Mouse (Mus musculus): ENCODE measurements around the gene Diras2. TPM values are rescaled to one million over a fixed set of nuclear protein-coding genes. Genes with fewer than 3 reads are reported as not detected.

Gene Diras2
- polyA plus RNA-seq, 1 experiment from 2014 or later: 0.18 TPM

DNA sequence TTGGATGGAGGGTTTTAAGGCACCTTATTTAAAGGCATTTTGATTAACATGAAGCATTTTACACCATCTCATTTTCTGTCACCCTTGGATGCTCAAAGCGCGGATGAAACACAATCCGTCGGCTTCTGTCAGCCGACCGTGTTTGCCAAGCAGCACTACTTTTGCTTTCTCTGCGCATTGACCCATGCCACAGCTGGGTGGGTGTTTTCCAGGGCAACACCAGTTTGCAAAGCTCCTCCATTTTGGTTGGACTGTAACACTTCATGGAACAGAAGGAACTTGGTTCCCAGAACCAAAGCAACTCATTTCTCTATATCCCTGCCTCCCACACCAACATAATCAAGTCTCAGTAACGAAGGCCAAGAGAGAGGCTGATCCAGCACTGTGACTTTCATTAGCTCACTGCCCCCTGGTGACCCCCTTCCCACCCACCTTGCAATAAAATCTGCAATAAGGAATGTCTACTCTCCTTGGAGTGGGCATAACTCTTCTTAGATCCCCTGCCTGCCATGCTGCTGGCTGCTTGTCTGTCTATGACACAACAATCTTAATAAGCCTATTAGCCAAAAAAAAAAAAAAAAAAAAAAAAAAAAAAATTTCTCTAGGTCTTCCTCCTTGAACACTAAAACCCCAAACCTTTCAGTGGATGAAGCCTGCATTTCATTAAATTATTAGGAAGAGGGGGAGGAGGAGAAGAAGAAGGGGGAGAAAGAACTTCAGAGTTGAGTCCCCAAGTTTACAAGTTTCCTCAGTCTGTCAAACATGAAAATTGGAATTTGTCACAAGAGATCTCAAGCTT is 30.5 kb upstream of the Diras2 start:
- no peak overlapping the region for H3K4me3 ChIP-seq (ENCODE audit: low read length)
- H3K4me1 ChIP-seq (ENCODE audit: control insufficient read depth, insufficient read depth, low read length): no peaks in the 10 kb centered on the region
- WGBS: 47% methylated on average over 8 of the region's 8 CpGs
- H3K9me3 ChIP-seq (ENCODE audit: control insufficient read depth, low read length): no peaks in the 10 kb centered on the region
- ATAC-seq (ENCODE audit: low FRiP score, low TSS enrichment): peak; percentile 87
- H3K4me2 ChIP-seq (replicated peaks; ENCODE audit: low read depth, low read length): no peak overlapping the region
- H3K36me3 ChIP-seq (ENCODE audit: control insufficient read depth, insufficient read depth, low read length): no peaks in the 10 kb centered on the region
- no peaks in the 10 kb centered on the region for H3K27me3 ChIP-seq (ENCODE audit: control insufficient read depth, insufficient read depth, low read length)
- H3K9ac ChIP-seq (ENCODE audit: low read depth, low read length): no peak overlapping the region
- no peak overlapping the region for H3K27ac ChIP-seq (ENCODE audit: low read depth, low read length)

DNA sequence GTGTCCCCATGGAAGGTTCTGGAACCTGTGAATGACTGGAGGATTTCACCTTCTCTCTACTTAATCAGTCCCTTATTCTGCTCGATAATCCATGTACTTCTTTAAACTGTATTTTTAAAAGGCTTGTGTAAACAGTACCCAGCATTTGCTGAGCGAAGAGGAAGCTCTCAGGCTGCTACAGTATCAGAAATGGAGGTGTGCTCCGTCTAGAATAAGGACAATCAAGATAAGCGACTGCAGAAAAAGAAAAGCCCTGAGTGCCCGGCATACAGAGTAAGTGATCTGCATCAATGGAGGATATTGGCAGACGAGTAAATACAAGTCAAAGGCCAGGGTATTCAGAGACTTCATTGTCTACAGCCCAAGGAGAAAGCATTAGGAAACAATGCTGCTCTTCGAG is 26.3 kb upstream of the Diras2 start:
- Histone ChIP-seq H3K4me3 (ENCODE audit: low read length) (no peak overlapping the region), H3K27ac (ENCODE audit: low read depth, low read length) (no peak overlapping the region), H3K9me3 (ENCODE audit: control insufficient read depth, low read length) (no peaks in the 10 kb centered on the region), H3K27me3 (ENCODE audit: control insufficient read depth, insufficient read depth, low read length) (no peaks in the 10 kb centered on the region), H3K4me1 (ENCODE audit: control insufficient read depth, insufficient read depth, low read length) (no peaks in the 10 kb centered on the region), H3K4me2 (replicated peaks; ENCODE audit: low read depth, low read length) (no peak overlapping the region), H3K9ac (ENCODE audit: low read depth, low read length) (no peak overlapping the region), H3K36me3 (ENCODE audit: control insufficient read depth, insufficient read depth, low read length) (no peaks in the 10 kb centered on the region)
- no peak for ATAC-seq (ENCODE audit: low FRiP score, low TSS enrichment)
- WGBS: 89% methylated on average over 7 of the region's 7 CpGs

DNA sequence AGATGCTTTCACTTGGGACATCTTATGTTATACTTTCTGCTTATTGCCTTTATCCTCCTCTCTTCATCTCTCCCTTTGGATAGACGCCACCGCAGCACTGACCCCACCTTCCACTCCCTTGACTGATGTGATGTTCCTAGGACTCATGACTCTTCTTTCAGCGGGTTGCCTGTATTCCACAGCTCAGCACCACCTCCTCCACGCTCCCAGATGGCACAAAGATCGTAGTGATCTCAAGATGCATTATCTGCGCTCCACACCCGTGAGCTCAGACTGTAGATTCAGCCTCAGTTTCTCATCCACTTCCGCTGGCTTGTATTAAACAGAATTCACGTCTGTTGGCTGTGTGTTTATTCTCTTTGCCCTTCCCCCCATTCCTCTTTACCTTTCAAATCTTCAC is 23.6 kb upstream of the Diras2 start:
- H3K9ac ChIP-seq (ENCODE audit: low read depth, low read length): no peak overlapping the region
- H3K27ac ChIP-seq (ENCODE audit: low read depth, low read length): no peak overlapping the region
- no peaks in the 10 kb centered on the region for H3K36me3 ChIP-seq (ENCODE audit: control insufficient read depth, insufficient read depth, low read length)
- no peak overlapping the region for H3K4me3 ChIP-seq (ENCODE audit: low read length)
- ATAC-seq (ENCODE audit: low FRiP score, low TSS enrichment): no peak
- no peaks in the 10 kb centered on the region for H3K4me1 ChIP-seq (ENCODE audit: control insufficient read depth, insufficient read depth, low read length)
- 85% methylated on average over 9 of the region's 9 CpGs for WGBS
- H3K27me3 ChIP-seq (ENCODE audit: control insufficient read depth, insufficient read depth, low read length): no peaks in the 10 kb centered on the region
- no peaks in the 10 kb centered on the region for H3K9me3 ChIP-seq (ENCODE audit: control insufficient read depth, low read length)
- H3K4me2 ChIP-seq (replicated peaks; ENCODE audit: low read depth, low read length): no peak overlapping the region

DNA sequence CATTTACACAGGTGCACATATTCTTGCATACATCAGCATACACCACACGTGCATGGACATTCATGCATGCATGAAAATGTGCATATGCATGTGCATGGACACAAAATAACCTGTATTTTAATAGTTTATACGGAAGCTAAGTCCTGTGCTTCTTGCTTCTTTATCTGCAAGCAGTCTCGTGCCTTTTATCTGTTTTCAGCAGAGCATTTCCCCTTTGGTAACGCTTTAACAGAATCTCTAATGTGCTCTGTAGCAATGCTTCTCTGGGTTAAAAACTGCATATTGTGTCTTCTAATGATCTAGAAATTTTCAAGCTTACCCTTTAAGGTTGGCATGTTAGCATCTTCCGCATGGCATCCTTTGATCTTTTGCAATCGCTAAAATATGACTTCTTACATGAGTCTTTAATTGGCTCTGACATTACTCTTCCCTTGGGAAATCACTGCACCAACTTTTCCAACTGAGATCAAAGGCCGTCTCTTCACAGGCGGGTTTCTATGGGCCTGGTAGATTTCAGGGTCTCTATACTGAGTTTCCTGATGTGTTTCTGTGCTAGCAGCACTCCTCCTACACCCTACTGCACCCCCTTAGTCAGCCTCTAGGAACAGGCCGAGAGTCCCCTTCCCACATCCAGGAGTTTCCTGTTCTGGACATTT is 21.9 kb upstream of the Diras2 start:
- Histone ChIP-seq H3K9me3 (ENCODE audit: control insufficient read depth, low read length) (no peaks in the 10 kb centered on the region), H3K4me3 (ENCODE audit: low read length) (no peak overlapping the region), H3K4me2 (replicated peaks; ENCODE audit: low read depth, low read length) (no peak overlapping the region), H3K4me1 (ENCODE audit: control insufficient read depth, insufficient read depth, low read length) (no peaks in the 10 kb centered on the region), H3K9ac (ENCODE audit: low read depth, low read length) (no peak overlapping the region), H3K36me3 (ENCODE audit: control insufficient read depth, insufficient read depth, low read length) (no peaks in the 10 kb centered on the region), H3K27me3 (ENCODE audit: control insufficient read depth, insufficient read depth, low read length) (no peaks in the 10 kb centered on the region), H3K27ac (ENCODE audit: low read depth, low read length) (no peak overlapping the region)
- 75% methylated on average over 9 of the region's 9 CpGs for WGBS
- ATAC-seq (ENCODE audit: low FRiP score, low TSS enrichment): no peak

- Histone ChIP-seq H3K4me3 (ENCODE audit: low read length) (no peak overlapping the region), H3K9me3 (ENCODE audit: control insufficient read depth, low read length) (no peaks in the 10 kb centered on the region), H3K36me3 (ENCODE audit: control insufficient read depth, insufficient read depth, low read length) (no peaks in the 10 kb centered on the region), H3K9ac (ENCODE audit: low read depth, low read length) (no peak overlapping the region), H3K4me1 (ENCODE audit: control insufficient read depth, insufficient read depth, low read length) (no peaks in the 10 kb centered on the region), H3K4me2 (replicated peaks; ENCODE audit: low read depth, low read length) (no peak overlapping the region), H3K27ac (ENCODE audit: low read depth, low read length) (no peak overlapping the region), H3K27me3 (ENCODE audit: control insufficient read depth, insufficient read depth, low read length) (no peaks in the 10 kb centered on the region)
- WGBS: 80% methylated on average over 9 of the region's 9 CpGs
- ATAC-seq (ENCODE audit: low FRiP score, low TSS enrichment): no peak
Observed at GRCm38 (mm10) chr13:52551275-52551674, 20.2 kb upstream of the Diras2 start.

- no peak overlapping the region for H3K4me2 ChIP-seq (replicated peaks; ENCODE audit: low read depth, low read length)
- WGBS: 64% methylated on average over 5 of the region's 5 CpGs
- no peak for ATAC-seq (ENCODE audit: low FRiP score, low TSS enrichment)
- no peaks in the 10 kb centered on the region for H3K27me3 ChIP-seq (ENCODE audit: control insufficient read depth, insufficient read depth, low read length)
- no peak overlapping the region for H3K4me3 ChIP-seq (ENCODE audit: low read length)
- no peaks in the 10 kb centered on the region for H3K9me3 ChIP-seq (ENCODE audit: control insufficient read depth, low read length)
- no peak overlapping the region for H3K27ac ChIP-seq (ENCODE audit: low read depth, low read length)
- no peaks in the 10 kb centered on the region for H3K36me3 ChIP-seq (ENCODE audit: control insufficient read depth, insufficient read depth, low read length)
- no peaks in the 10 kb centered on the region for H3K4me1 ChIP-seq (ENCODE audit: control insufficient read depth, insufficient read depth, low read length)
- H3K9ac ChIP-seq (ENCODE audit: low read depth, low read length): no peak overlapping the region
Observed at GRCm38 (mm10) chr13:52550690-52551193, 19.7 kb upstream of the Diras2 start.

DNA sequence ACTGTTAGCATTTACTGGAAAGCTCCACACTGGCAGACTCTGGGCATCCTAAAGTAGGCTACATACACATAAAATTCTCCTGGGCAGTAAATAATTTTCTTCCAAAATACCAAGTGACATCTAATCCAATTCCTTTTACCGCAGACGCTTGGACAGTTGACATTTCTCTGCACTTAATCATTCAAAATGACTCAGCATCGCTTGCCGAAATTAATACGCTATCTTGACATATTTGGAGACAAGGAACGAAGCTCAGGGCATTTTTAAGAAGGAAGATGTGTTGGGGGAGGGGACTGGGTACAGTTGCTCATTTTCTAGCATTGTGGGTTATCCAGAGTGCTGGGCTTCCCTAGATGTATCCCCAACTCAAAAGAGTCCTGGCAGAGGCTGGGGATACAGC is 15.2 kb upstream of the Diras2 start:
- no peak for ATAC-seq (ENCODE audit: low FRiP score, low TSS enrichment)
- no peak overlapping the region for H3K9ac ChIP-seq (ENCODE audit: low read depth, low read length)
- no peaks in the 10 kb centered on the region for H3K27me3 ChIP-seq (ENCODE audit: control insufficient read depth, insufficient read depth, low read length)
- H3K4me3 ChIP-seq (ENCODE audit: low read length): no peak overlapping the region
- no peaks in the 10 kb centered on the region for H3K4me1 ChIP-seq (ENCODE audit: control insufficient read depth, insufficient read depth, low read length)
- H3K36me3 ChIP-seq (ENCODE audit: control insufficient read depth, insufficient read depth, low read length): no peaks in the 10 kb centered on the region
- no peaks in the 10 kb centered on the region for H3K9me3 ChIP-seq (ENCODE audit: control insufficient read depth, low read length)
- no peak overlapping the region for H3K4me2 ChIP-seq (replicated peaks; ENCODE audit: low read depth, low read length)
- H3K27ac ChIP-seq (ENCODE audit: low read depth, low read length): no peak overlapping the region
- WGBS: 78% methylated on average over 6 of the region's 6 CpGs

GRCm38 (mm10) chr13:52542636-52543035 is 11.6 kb upstream of the Diras2 start:
- H3K4me1 ChIP-seq (ENCODE audit: control insufficient read depth, insufficient read depth, low read length): no peaks in the 10 kb centered on the region
- H3K27ac ChIP-seq (ENCODE audit: low read depth, low read length): no peak overlapping the region
- H3K27me3 ChIP-seq (ENCODE audit: control insufficient read depth, insufficient read depth, low read length): no peaks in the 10 kb centered on the region
- H3K4me3 ChIP-seq (ENCODE audit: low read length): no peak overlapping the region
- no peak overlapping the region for H3K4me2 ChIP-seq (replicated peaks; ENCODE audit: low read depth, low read length)
- no peaks in the 10 kb centered on the region for H3K9me3 ChIP-seq (ENCODE audit: control insufficient read depth, low read length)
- no peak overlapping the region for H3K9ac ChIP-seq (ENCODE audit: low read depth, low read length)
- 78% methylated on average over 4 of the region's 4 CpGs for WGBS
- no peaks in the 10 kb centered on the region for H3K36me3 ChIP-seq (ENCODE audit: control insufficient read depth, insufficient read depth, low read length)
- no peak for ATAC-seq (ENCODE audit: low FRiP score, low TSS enrichment)

DNA sequence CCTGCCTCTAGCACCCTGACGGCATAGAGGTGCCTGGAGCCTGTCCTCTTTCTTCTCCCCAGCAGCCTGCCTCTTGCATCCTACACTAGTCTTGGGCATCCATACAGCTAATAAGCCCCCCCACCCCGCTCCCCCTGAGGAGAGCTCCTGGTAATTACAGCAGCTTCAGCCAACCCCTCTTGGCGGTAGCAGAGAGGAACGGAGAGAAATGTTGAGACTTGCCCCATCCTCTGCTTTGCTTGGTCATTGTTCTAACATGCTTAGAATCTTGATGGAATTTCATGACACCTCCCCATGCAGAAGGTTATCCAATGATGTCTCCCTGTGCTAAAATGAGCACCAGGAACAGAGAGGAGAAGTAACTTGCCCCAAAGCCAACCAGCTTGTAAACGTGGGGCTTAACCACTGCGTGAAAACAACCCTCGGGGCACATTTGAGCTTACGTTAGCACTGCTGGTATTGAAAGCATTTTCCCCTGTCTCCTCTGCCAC is 11.0 kb upstream of the Diras2 start:
- Histone ChIP-seq H3K27ac (ENCODE audit: low read depth, low read length) (no peak overlapping the region), H3K4me2 (replicated peaks; ENCODE audit: low read depth, low read length) (no peak overlapping the region), H3K9me3 (ENCODE audit: control insufficient read depth, low read length) (no peaks in the 10 kb centered on the region), H3K4me1 (ENCODE audit: control insufficient read depth, insufficient read depth, low read length) (no peaks in the 10 kb centered on the region), H3K27me3 (ENCODE audit: control insufficient read depth, insufficient read depth, low read length) (no peaks in the 10 kb centered on the region), H3K9ac (ENCODE audit: low read depth, low read length) (no peak overlapping the region), H3K4me3 (ENCODE audit: low read length) (no peak overlapping the region), H3K36me3 (ENCODE audit: control insufficient read depth, insufficient read depth, low read length) (no peaks in the 10 kb centered on the region)
- 70% methylated on average over 7 of the region's 8 CpGs for WGBS
- ATAC-seq (ENCODE audit: low FRiP score, low TSS enrichment): no peak
